Mouse (Mus musculus) embryonic facial prominence, embryonic 10.5 days (tissue): ENCODE data around the gene Lsm11. TPM values are rescaled to one million over a fixed set of nuclear protein-coding genes. Genes with fewer than 3 reads are reported as not detected.

Experiments
- DNase-seq: peaks from one replicate; pipeline ENCODE4 v3.0.0-alpha.2; 2017; ENCODE audit warnings: low spot score
- H3K27ac ChIP-seq: fragments of 300-500 bp; sonication (generic); replicated peaks from 2 replicates; pipeline ENCODE4 v1.5.1; 2016; ENCODE audit warnings: mild to moderate bottlenecking
- H3K27me3 ChIP-seq: fragments of 300-500 bp; sonication (generic); replicated peaks from 2 replicates; pipeline ENCODE4 v1.6.1; 2016; ENCODE audit warnings: low read depth, mild to moderate bottlenecking; ENCODE audit not compliant: poor library complexity, severe bottlenecking
- H3K36me3 ChIP-seq: fragments of 300-500 bp; sonication (generic); replicated peaks from 2 replicates; pipeline ENCODE4 v1.6.1; 2016; ENCODE audit warnings: mild to moderate bottlenecking, moderate library complexity
- H3K4me1 ChIP-seq: fragments of 300-500 bp; sonication (generic); 2 replicates; pipeline ENCODE4 v1.6.1; 2016
- H3K4me3 ChIP-seq: fragments of 300-500 bp; sonication (generic); 2 replicates; pipeline ENCODE4 v1.5.1; 2016; ENCODE audit warnings: mild to moderate bottlenecking, moderate library complexity
- H3K9me3 ChIP-seq: fragments of 300-500 bp; sonication (generic); 2 replicates; pipeline ENCODE4 v1.6.1; 2016; ENCODE audit warnings: mild to moderate bottlenecking
- WGBS: fragments of 180-500 bp; shearing (Covaris S2); methylation state at CpG from one replicate; pipeline ENCODE4 v1.1.7; 2016; 5-methylcytosine and 5-hydroxymethylcytosine counted together
- polyA plus RNA-seq: library from polyadenylated mRNA; unstranded; fragments of >200 nt; fragmentation: Nextera tagmentation; extraction: Ambion mirVana; gene quantifications from 2 replicates; pipeline ENCODE4 v1.2.1, GENCODE M21; 2016

The Lsm11 gene
- polyA plus RNA-seq: 6.4 and 7.3 TPM in 2 replicates

DNA sequence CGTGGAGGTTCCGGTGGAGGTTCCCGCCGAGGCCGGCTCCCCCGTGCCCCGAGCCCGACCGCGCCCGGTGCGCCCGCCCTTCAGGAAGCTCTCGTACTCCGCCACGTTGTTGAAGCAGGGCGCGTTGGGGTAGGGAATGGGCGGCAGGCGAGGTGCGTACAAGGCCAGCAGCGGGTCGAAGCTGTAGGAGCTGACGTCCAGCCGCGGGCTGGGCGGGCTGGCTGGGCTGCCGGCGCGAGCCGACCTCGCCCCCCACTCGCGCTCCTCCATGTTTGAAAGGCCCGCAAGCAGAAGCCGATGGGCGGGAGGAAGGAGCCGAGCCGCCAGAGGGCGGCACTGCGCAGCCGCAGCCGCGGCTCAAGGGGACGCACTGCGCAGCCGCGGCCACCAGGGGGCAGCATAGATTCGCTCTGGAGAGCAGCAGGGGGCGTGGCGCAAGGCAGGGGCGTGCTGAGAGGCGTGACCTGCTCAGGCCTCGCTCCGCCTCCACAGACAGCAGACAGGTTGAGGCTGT, at the start of gene Lsm11:
Gene Lsm11 (minus strand): TSS at position 293 of the 514 bp plus-strand sequence.
- H3K4me1 ChIP-seq: peaks cover 14% of the 10 kb centered on the region
- peak; percentile 98 for DNase-seq
- no peaks in the 10 kb centered on the region for H3K9me3 ChIP-seq
- peak within 1 kb of the TSS; percentile 96 for H3K4me3 ChIP-seq
- H3K36me3 ChIP-seq: peaks cover 31% of the 10 kb centered on the region
- H3K27ac ChIP-seq: peak within 1 kb of the TSS; percentile 94
- H3K27me3 ChIP-seq: no peaks in the 10 kb centered on the region
- WGBS: under 1% methylated on average over 55 of the region's 55 CpGs

GRCm38 (mm10) chr11:45992087-45992486, 47.4 kb upstream of the Lsm11 start:
- Histone ChIP-seq H3K4me3 (peak overlapping the region; percentile 43), H3K9me3 (no peaks in the 10 kb centered on the region), H3K27ac (no peak overlapping the region), H3K36me3 (no peaks in the 10 kb centered on the region), H3K27me3 (peaks cover 21% of the 10 kb centered on the region), H3K4me1 (peaks cover 7% of the 10 kb centered on the region)
- DNase-seq: no peak
- WGBS: 48% methylated on average over 13 of the region's 13 CpGs

- Histone ChIP-seq H3K27ac (no peak overlapping the region), H3K4me3 (peak overlapping the region; percentile 43), H3K36me3 (no peaks in the 10 kb centered on the region), H3K9me3 (no peaks in the 10 kb centered on the region), H3K27me3 (peaks cover 21% of the 10 kb centered on the region), H3K4me1 (peaks cover 7% of the 10 kb centered on the region)
- peak; percentile 55 for DNase-seq
- 8% methylated on average over 16 of the region's 16 CpGs for WGBS
These were observed 46.9 kb upstream of the Lsm11 start for GRCm38 (mm10) chr11:45991604-45992003.

- peaks cover 32% of the 10 kb centered on the region for H3K27me3 ChIP-seq
- H3K4me1 ChIP-seq: peaks cover 13% of the 10 kb centered on the region
- no peaks in the 10 kb centered on the region for H3K36me3 ChIP-seq
- peak overlapping the region; percentile 87 for H3K27ac ChIP-seq
- DNase-seq: no peak
- WGBS: 45% methylated on average over 19 of the region's 19 CpGs
- H3K4me3 ChIP-seq: peak overlapping the region; percentile 68
- peaks cover 6% of the 10 kb centered on the region for H3K9me3 ChIP-seq
These were observed 36.1 kb upstream of the Lsm11 start for GRCm38 (mm10) chr11:45980893-45981253.

DNA sequence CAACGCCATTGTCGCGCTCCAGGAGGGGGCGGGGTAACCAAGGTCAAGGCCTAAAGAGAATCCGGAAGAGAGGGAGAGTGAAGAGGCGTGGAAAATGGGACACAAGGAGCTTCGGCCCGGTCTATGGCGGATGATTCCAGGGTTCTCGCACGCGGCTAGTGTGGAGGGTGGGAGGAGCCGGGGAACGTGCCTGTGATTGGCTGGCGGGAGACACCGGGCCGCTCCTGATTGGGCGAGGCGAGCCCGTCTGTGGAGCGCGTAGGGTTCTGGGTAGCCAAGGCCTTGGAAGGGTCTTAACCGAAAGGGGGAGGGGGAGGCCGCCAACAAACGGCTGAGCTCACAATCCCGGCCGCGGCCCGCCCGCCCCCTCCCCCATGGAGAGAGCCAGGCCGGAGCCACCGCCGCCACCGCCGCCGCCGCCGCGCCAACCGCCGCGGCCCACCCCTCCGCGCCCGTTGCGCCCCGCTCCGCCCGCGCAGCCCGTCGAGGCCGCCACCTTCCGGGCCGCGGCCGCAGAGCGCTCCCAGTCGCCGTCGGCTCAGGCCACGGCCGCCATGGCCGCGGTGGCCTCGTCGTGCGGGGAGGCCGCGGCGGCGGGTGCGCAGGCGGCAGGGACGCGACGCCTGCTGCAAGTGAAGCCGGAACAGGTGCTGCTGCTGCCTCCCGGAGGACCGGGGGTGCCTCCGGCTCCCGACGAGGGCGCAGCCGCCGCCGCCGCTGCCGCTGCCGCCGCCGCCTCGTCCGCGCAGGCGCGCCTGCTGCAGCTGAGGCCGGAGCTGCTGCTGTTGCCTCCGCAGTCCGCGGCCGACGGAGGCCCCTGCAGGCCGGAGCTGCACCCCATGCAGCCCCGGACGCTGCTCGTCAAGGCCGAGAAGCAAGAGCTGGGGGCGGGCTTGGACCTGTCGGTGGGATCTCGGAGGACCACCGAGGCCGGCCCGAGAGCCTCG, 35.5 kb upstream of the Lsm11 start, which contains the start of gene Sox30:
Gene Sox30 (plus strand): TSS at position 365 of the 947 bp plus-strand sequence.
- H3K4me3 ChIP-seq: peak within 1 kb of the TSS; percentile 68
- no peaks in the 10 kb centered on the region for H3K36me3 ChIP-seq
- 7% methylated on average over 115 of the region's 115 CpGs for WGBS
- peaks cover 6% of the 10 kb centered on the region for H3K9me3 ChIP-seq
- H3K27me3 ChIP-seq: peaks cover 32% of the 10 kb centered on the region
- peak; percentile 84 for DNase-seq
- H3K4me1 ChIP-seq: peaks cover 13% of the 10 kb centered on the region
- H3K27ac ChIP-seq: peak within 1 kb of the TSS; percentile 87

GRCm38 (mm10) chr11:45976061-45976460, 31.3 kb upstream of the Lsm11 start:
- WGBS: 83% methylated on average over 3 of the region's 3 CpGs
- H3K27me3 ChIP-seq: peaks cover 21% of the 10 kb centered on the region
- no peaks in the 10 kb centered on the region for H3K36me3 ChIP-seq
- peaks cover 6% of the 10 kb centered on the region for H3K9me3 ChIP-seq
- no peak for DNase-seq
- no peak overlapping the region for H3K4me3 ChIP-seq
- no peak overlapping the region for H3K27ac ChIP-seq
- peaks cover 11% of the 10 kb centered on the region for H3K4me1 ChIP-seq

- Histone ChIP-seq H3K27me3 (peaks cover 7% of the 10 kb centered on the region), H3K4me3 (no peak overlapping the region), H3K9me3 (0 out of 2 replicates have a peak, but pooled peaks cover under 1% of the 10 kb centered on the region), H3K4me1 (no peaks in the 10 kb centered on the region), H3K27ac (no peak overlapping the region), H3K36me3 (no peaks in the 10 kb centered on the region)
- DNase-seq: no peak
- 89% methylated on average over 8 of the region's 8 CpGs for WGBS
These were observed 29.7 kb upstream of the Lsm11 start for GRCm38 (mm10) chr11:45974466-45974865.

DNA sequence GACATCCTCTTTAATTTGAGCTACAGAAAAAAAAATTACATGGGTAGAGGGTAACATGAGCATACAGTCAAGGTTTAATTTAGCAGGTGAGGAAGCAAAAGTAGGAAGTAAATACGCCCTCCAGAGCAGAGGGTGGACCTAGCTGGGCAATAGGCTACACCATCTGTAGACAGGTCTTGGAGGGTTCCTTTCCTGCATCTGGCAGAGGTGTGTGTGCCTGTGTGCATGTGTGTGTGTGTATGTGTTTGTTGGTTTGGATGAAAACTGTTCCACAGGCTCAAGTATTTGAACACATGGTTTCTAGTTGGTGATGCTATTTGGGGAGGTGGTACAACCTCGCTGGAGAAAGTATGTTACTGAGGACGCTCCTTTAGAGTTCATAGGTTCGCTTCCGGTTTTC, 28.9 kb upstream of the Lsm11 start:
- 83% methylated on average over 5 of the region's 5 CpGs for WGBS
- no peak for DNase-seq
- H3K27me3 ChIP-seq: no peaks in the 10 kb centered on the region
- no peak overlapping the region for H3K4me3 ChIP-seq
- no peak overlapping the region for H3K27ac ChIP-seq
- H3K9me3 ChIP-seq: no peaks in the 10 kb centered on the region
- no peaks in the 10 kb centered on the region for H3K4me1 ChIP-seq
- no peaks in the 10 kb centered on the region for H3K36me3 ChIP-seq

- Histone ChIP-seq H3K27ac (no peak overlapping the region), H3K36me3 (no peaks in the 10 kb centered on the region), H3K27me3 (no peaks in the 10 kb centered on the region), H3K9me3 (no peaks in the 10 kb centered on the region), H3K4me1 (no peaks in the 10 kb centered on the region), H3K4me3 (no peak overlapping the region)
- DNase-seq: no peak
- 90% methylated on average over 3 of the region's 3 CpGs for WGBS
These were observed 23.7 kb upstream of the Lsm11 start for GRCm38 (mm10) chr11:45968466-45968865.

DNA sequence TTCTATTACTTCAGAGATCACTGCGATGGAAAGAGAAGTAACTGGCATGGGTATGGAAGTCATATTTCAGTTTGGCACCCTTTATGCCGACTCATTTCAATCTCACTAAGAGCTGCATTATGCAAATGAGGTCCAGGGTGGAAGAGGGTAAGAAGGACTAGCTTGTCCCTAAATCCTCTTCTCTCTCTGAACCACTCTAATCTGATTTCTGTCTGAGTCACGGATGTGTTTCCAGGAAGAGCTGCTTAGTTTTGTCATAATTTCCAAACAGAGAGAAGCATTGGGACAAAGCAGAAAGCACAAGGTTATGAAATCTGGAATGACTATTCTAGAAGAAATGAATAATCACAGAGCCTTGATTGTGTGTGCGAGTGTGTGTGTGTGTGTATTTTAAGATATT, 22.2 kb upstream of the Lsm11 start:
- Histone ChIP-seq H3K4me3 (no peak overlapping the region), H3K4me1 (no peaks in the 10 kb centered on the region), H3K27ac (no peak overlapping the region), H3K9me3 (no peaks in the 10 kb centered on the region), H3K27me3 (no peaks in the 10 kb centered on the region), H3K36me3 (no peaks in the 10 kb centered on the region)
- 90% methylated on average over 4 of the region's 4 CpGs for WGBS
- DNase-seq: no peak

GRCm38 (mm10) chr11:45960003-45960402, 15.3 kb upstream of the Lsm11 start:
- no peaks in the 10 kb centered on the region for H3K9me3 ChIP-seq
- no peak for DNase-seq
- WGBS: 87% methylated on average over 5 of the region's 5 CpGs
- H3K36me3 ChIP-seq: no peaks in the 10 kb centered on the region
- no peak overlapping the region for H3K4me3 ChIP-seq
- H3K27ac ChIP-seq: no peak overlapping the region
- H3K4me1 ChIP-seq: no peaks in the 10 kb centered on the region
- no peaks in the 10 kb centered on the region for H3K27me3 ChIP-seq

- Histone ChIP-seq H3K9me3 (no peaks in the 10 kb centered on the region), H3K36me3 (no peaks in the 10 kb centered on the region), H3K4me3 (no peak overlapping the region), H3K4me1 (peaks cover 2% of the 10 kb centered on the region; the same call in 1 of the 2 replicates), H3K27ac (no peak overlapping the region), H3K27me3 (no peaks in the 10 kb centered on the region)
- WGBS: 78% methylated on average over 3 of the region's 3 CpGs
- no peak for DNase-seq
These were observed 14.9 kb upstream of the Lsm11 start for GRCm38 (mm10) chr11:45959598-45959997.
